Mouse (Mus musculus) right cerebral cortex, postnatal 14 days (tissue): ENCODE data around the gene Kdm6a.
A peak's percentile ranks its signal among the peaks of the same experiment; 100 is the strongest.

Source experiments
- DNase-seq: peaks from one replicate; pipeline ENCODE4 v3.0.0; 2022

Gene Kdm6a

GRCm38 (mm10) chrX:18162192-18162857, at the start of gene Kdm6a:
Gene Kdm6a, plus strand, starts transcription at chrX:18162575.
- DNase-seq = peak; percentile 100

GRCm38 (mm10) chrX:18145557-18145956, 16.8 kb upstream of the Kdm6a start, which contains the start of gene Dusp21:
Gene Dusp21, plus strand, starts transcription at chrX:18145857.
- DNase-seq = no peak

GRCm38 (mm10) chrX:18160734-18161442, 1.5 kb upstream of the Kdm6a start:
- no peak for DNase-seq

- peak; percentile 55 for DNase-seq
Observed at GRCm38 (mm10) chrX:18161796-18162191, 581 bp upstream of the Kdm6a start.

GRCm38 (mm10) chrX:18162861-18163731, 721 bp downstream of the Kdm6a start:
- DNase-seq = peak; percentile 75

GRCm38 (mm10) chrX:18163917-18164624, 1.7 kb downstream of the Kdm6a start:
- no peak for DNase-seq

- DNase-seq = no peak
Observed at GRCm38 (mm10) chrX:18165121-18165520, 2.7 kb downstream of the Kdm6a start.

DNA sequence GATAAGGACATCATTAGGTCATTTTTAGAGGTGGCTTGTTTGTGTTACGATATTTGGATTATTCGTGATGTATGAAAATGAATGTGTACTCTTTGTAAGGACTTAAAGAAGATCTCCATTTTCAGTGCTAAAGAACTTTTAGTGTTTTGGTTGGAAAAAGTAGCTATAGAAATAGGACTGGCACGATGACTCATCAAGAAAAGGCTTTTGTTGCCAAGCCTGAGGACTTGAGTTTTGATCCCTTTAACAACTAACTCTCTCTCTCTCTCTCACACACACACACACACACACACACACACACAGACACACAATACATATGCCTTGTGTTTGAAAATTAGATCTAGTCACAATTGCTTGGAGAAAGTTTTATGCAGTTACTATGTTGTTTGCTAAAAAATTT, 4.6 kb downstream of the Kdm6a start:
- no peak for DNase-seq

DNA sequence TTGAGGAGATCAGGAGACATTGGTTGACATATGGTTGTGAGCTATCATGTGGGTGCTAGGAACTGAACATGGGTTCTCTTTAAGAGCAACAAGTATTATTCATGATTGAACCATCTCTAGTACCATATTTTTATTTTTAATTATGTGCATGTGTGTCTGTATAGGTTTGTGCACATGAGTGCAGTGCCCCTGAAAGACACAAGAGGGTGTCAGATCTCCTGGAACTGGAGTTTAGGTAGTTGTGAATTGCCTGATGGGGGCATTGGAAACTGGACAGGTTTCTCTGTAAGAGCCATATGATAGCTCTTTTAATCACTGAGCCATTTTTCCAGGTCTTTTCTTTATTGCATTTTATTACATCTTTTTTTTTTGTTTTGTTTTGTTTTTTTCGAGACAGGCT, 6.6 kb downstream of the Kdm6a start:
- DNase-seq = no peak

DNA sequence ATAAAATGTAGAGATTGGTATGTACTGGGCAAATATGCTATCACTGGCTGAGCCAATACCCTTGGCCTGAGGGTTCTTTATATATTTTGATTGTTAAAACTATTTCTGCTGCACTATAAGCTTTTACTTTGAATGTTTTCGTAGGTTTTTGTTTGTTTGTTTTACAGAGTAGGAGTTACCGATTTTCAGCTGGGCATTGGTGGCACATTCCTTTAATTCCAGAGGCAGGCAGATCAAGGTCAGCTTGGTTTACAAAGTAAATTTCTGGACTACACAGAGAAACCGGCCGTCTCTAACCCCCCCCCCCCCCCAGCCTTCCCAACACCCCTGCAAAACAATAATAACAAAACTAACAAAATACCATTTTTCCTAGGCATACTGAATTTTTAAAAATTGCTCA, 12.5 kb downstream of the Kdm6a start:
- no peak for DNase-seq

- no peak for DNase-seq
Observed at GRCm38 (mm10) chrX:18177803-18178202, 15.4 kb downstream of the Kdm6a start.

DNA sequence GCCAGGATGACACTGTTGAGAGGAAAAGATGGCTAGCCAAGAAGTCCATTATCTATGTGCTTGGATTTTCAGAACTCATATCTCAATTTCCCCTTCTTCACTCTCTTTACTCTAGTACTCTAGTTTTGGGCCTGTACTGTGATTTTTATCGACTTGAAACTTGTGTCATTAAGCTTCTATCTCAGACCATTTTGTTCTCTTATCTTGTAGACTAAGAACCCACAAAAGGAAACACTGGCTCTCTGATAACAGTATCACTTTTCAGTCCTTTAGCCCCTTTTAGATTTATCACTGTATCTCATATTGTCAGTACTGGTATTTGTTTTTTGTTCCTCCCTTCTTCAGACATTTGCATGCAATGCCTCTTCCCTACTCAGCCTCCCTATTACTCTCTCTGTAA, 17.1 kb downstream of the Kdm6a start:
- DNase-seq = no peak

DNA sequence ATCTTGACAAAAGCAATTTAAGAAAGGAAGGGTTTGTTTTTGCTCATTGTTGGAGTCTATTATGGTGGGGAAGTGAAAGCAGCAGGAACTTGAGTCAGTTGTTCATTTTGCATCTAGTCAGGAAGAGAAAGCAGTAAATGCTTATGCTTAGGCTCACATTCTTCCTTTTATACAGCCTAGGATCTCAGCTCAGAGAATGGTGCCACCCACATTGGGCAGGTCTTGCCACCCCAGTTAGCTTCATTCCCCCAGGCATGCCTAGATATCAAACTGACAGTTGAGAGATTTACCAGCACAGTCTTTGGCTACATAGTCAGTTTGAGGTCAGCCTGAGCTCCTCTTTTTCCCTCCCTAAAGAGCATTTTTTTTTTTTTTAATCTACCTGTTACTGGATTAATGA, 24.8 kb downstream of the Kdm6a start:
- DNase-seq = no peak

DNA sequence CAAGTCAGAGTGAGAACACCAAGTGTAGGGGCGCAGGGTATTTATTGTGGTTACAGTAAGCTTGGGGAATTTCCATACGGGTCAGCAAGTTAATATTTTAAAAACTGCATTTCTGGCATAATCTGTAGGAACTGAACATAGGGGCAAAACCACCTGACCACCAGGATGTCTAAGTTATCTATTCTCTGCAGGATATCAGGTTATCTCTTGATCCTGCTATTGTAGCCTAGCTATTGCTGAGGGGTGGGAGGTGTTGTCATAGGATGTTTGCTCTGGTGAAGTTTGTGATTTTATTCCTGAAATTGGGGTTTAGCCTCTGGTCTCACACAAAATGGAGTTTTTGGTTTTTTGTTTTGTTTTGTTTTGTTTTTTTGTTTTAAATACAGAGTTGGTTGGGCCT, 25.9 kb downstream of the Kdm6a start:
- no peak for DNase-seq

- DNase-seq = no peak
Observed at GRCm38 (mm10) chrX:18239572-18239971, 77.2 kb downstream of the Kdm6a start.

DNA sequence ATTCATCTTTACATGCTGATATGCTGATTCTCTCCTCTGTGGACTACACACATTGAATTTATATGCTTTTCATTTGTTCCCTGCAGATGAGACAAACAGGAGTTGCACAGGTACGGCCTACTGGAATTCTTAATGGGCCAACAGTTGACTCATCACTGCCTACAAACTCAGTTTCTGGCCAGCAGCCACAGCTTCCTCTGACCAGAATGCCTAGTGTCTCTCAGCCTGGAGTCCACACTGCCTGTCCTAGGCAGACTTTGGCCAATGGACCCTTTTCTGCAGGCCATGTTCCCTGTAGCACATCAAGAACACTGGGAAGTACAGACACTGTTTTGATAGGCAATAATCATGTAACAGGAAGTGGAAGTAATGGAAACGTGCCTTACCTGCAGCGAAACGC, 88.2 kb downstream of the Kdm6a start:
- DNase-seq = no peak

DNA sequence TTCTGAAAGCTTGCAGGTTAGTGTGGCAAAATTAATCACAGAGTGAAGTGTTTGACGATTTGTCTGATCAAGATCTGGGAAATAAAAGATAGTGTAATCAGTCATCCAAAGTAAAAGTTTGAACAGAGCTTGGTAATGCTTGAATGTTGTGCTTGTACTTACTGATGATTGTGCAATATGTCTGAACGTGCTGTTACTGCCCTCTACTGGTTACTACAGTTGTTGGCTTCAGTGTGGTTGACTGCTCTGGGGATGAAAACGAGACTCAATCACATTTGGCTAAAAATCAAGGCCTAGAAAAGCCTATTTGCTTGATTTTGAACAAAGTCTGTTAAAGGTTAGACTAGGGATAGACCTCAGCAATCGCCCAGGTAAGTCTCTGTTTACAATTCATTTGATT, 92.4 kb downstream of the Kdm6a start:
- peak; percentile 17 for DNase-seq

DNA sequence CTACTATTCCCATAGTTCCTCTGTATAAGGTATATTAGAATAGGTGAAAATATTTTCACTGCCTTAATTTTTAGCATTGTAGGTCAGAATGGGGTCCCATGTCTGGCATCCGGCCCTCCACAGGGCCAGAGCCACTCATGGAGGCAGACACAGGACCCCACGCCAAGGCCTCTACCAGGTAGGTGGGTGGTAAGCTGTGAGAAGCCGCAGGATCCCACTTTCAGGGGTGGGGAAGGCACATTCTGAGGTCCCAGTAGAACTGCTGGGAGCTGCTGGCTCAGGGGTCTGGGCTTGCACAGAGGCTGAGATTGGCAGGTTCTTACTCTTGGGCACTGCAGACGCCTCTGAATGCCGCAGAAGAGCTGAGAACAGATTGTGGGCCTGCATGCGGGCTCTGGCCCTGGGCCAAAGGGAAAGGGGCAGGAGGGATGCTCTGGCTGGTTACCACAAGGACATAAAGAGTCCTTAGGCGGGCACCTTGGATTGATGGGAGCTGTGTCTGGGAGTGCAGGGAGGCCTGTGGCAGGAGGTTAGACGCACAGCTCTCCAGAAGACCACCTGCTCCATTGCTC, 95.9 kb downstream of the Kdm6a start:
- DNase-seq = no peak

- no peak for DNase-seq
Observed at GRCm38 (mm10) chrX:18278561-18278960, 116.2 kb downstream of the Kdm6a start.

DNA sequence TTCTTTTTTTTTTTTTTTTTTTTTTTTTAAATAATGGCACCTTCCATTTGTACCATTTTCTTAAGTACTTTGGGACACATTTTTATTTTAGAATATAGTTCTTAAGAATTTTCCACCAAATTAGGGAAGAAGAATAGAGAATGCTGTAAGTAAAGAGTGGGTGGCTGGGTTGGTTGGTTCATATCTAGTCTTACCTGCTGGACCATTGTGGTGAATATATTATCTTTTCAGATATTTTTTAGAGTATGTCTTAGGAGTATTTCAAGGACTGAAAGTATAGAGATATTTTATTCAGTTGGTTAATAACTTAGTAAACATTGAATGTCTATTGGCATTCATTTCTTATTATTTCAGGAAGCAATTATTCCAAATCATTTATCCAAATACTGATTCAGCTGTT, 117.8 kb downstream of the Kdm6a start:
- no peak for DNase-seq
